Mouse (Mus musculus) bone marrow, adult 2 months (tissue): ENCODE results near the gene Coq6. TPM values are rescaled to one million over a fixed set of nuclear protein-coding genes. Genes with fewer than 3 reads are reported as not detected.
A peak's percentile ranks its signal among the peaks of the same experiment; 100 is the strongest.
"Not testable (repeated sequence)": the region's sequence is repeated elsewhere in the genome, so short reads cannot be mapped to it uniquely, and the experiment has no call there.

ENCODE experiments used
- H3K27ac ChIP-seq: fragments of 200-500 bp; 2 replicates; pipeline ENCODE4 v1.5.1; 2012; ENCODE audit warnings: low read depth, mild to moderate bottlenecking, control low read depth, inconsistent platforms, low read length; ENCODE audit not compliant: control insufficient read depth, poor library complexity, insufficient read depth
- H3K4me1 ChIP-seq: fragments of 200-500 bp; 2 replicates; pipeline ENCODE4 v1.6.1; 2011; ENCODE audit warnings: low read length; ENCODE audit not compliant: control insufficient read depth, insufficient read depth
- H3K4me3 ChIP-seq: fragments of 200-500 bp; replicated peaks from 2 replicates; pipeline ENCODE3; 2011; ENCODE audit warnings: mild to moderate bottlenecking, low read depth, low read length, control low read depth; ENCODE audit not compliant: control insufficient read depth
- CTCF ChIP-seq: fragments of 200-500 bp; IDR thresholded peaks from 2 replicates; pipeline ENCODE4 v1.5.1; 2011; ENCODE audit warnings: low read length, control low read depth; ENCODE audit not compliant: control insufficient read depth, insufficient read depth
- POLR2A ChIP-seq: fragments of 200-500 bp; IDR thresholded peaks from 2 replicates; pipeline ENCODE4 v1.6.1; 2011; ENCODE audit warnings: low read depth, mild to moderate bottlenecking, control low read depth, low read length, borderline replicate concordance; ENCODE audit not compliant: control insufficient read depth
- WGBS: fragments of 180-500 bp; shearing (Covaris S2); methylation state at CpG from one replicate; pipeline ENCODE4 v1.1.7; 2018; 5-methylcytosine and 5-hydroxymethylcytosine counted together
- polyA plus RNA-seq: library from polyadenylated mRNA; stranded (reverse); fragments of >200 nt; gene quantifications from 2 replicates; pipeline ENCODE4 v1.2.4, GENCODE M21; 2011; ENCODE audit warnings: low replicate concordance; ENCODE audit not compliant: missing spikeins, insufficient read depth, insufficient read length

The Coq6 gene
- 9.8 and 26.6 TPM in 2 replicates for polyA plus RNA-seq

DNA sequence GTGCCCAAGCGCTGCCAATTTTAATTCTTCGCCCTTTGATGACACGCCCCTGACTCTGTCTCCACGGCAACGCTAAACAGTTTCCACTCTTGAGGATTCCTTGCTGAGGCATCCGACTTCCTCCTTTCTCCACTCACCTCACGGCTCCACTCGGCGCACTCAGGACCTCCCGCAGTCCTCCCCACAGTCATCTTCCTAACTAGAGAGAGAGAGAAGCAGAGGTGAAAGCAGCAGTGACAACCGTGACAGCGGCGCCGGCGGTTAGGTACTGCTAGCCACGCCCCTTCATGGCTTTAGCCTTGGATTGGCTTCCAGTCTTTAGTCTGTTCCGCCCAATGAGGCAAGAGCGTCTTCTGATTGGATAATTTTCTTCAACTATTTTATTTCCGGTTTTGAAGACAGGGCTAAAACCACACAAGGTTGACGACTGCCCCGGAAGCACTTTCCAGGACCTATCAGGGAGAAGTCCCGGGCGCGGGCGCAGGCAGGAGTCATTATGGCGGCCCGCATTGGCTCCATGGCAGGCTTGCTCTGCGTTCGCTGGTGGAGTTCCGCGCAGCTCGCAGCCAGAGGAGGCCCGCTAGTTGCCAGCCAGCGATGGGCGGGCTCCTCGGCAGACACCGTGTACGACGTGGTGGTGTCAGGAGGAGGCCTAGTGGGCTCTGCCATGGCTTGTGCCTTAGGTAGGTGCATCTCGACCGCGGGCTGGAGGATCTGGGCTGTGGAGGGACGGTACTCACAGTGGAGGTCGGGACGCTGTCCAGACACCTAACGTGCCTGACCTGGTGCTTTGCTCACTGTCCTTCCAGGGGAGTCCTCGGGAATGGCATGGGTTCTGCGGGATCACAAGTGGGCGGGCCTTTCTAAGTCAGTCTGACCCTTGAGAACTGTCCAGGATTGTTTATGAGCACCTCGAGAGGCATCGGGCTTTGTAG is at the start of gene Coq6, which contains the start of gene Fam161b:
TSS of gene Coq6 (plus strand) at position 103 of the 935 bp plus-strand sequence.
TSS of gene Fam161b (minus strand) at position 279 of the 935 bp plus-strand sequence.
- WGBS: under 1% methylated on average over 51 of the region's 51 CpGs
- no peaks in the 10 kb centered on the region; the same call in 1 of the 2 replicates for H3K4me1 ChIP-seq
- TF ChIP-seq CTCF (no peak), POLR2A (no peak; the same call in 1 of the 2 replicates)
- H3K4me3 ChIP-seq: peak within 1 kb of the TSS; percentile 93
- H3K27ac ChIP-seq: peak within 1 kb of the TSS; percentile 50

DNA sequence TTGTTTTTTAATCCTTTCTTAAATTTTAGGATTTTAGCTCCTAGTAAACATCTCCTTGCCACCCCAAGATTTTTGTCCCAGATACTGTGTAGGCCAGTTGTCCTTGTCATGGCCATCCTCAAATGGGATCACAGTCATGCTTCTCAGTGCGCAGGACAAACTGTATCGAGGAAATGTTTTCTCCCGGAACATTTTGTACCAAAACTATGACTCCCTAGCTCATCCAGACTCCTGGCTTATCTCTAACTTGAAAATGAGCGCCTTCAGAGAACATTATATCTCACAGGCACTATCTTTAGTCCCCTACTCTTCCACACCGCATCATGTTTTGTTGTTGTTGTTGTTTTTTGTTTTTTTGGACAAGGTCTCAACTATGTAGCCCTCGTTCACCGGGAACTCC is 45.5 kb upstream of the Coq6 start:
- H3K4me1 ChIP-seq: no peaks in the 10 kb centered on the region; the same call in 1 of the 2 replicates
- 47% methylated on average over 7 of the region's 7 CpGs for WGBS
- TF ChIP-seq CTCF: no peak
- no peak for TF ChIP-seq POLR2A
- peak overlapping the region; percentile 98 for H3K4me3 ChIP-seq
- no peak overlapping the region for H3K27ac ChIP-seq

- Histone ChIP-seq H3K4me1 (no peaks in the 10 kb centered on the region; the same call in 1 of the 2 replicates), H3K4me3 (peak within 1 kb of the TSS; percentile 98), H3K27ac (peak within 1 kb of the TSS; percentile 82)
- no peak for TF ChIP-seq CTCF
- TF ChIP-seq POLR2A: peak; percentile 73
- WGBS: under 1% methylated on average over 77 of the region's 77 CpGs
These were observed 44.5 kb upstream of the Coq6 start, which contains the start of gene Zfp410 for GRCm38 (mm10) chr12:84316721-84317621. Zfp410 (plus strand) TSS chr12:84316852.

DNA sequence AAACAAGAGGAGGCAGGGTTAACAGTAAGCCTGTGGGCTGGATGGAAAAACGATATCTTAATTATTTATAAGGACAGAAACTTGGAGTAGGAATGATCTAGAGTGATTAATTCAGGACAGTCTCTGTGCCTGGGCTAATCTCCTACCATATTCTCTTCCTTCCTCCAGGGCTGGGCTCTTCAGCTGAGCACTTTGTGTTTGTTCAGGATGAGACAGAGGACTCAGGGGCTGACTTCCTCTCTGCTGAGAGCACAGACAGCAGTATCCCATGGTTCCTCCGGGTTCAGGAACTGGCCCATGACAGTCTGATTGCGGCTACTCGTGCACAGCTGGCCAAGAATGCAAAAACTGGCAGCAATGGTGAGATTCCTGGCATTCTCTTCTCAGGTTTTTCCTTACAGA is 34.3 kb upstream of the Coq6 start:
- Histone ChIP-seq H3K27ac (no peak overlapping the region), H3K4me3 (no peak overlapping the region), H3K4me1 (no peaks in the 10 kb centered on the region)
- 83% methylated on average over 4 of the region's 4 CpGs for WGBS
- TF ChIP-seq CTCF (no peak), POLR2A (no peak)

- H3K27ac ChIP-seq: peak overlapping the region; percentile 44; the same call in 1 of the 2 replicates
- H3K4me1 ChIP-seq: peaks cover 4% of the 10 kb centered on the region
- TF ChIP-seq POLR2A (no peak), CTCF (no peak)
- 20% methylated on average over 11 of the region's 11 CpGs for WGBS
- H3K4me3 ChIP-seq: no peak overlapping the region
These were observed 24.4 kb upstream of the Coq6 start for GRCm38 (mm10) chr12:84336963-84337625.

GRCm38 (mm10) chr12:84347192-84347591 is 14.3 kb upstream of the Coq6 start:
- TF ChIP-seq CTCF (peak; percentile 71), POLR2A (no peak)
- Histone ChIP-seq H3K4me3 (no peak overlapping the region), H3K27ac (no peak overlapping the region), H3K4me1 (no peaks in the 10 kb centered on the region)
- 61% methylated on average over 2 of the region's 2 CpGs for WGBS

- H3K27ac ChIP-seq, H3K4me1 ChIP-seq: not testable (repeated sequence)
These were observed 2.8 kb upstream of the Coq6 start for GRCm38 (mm10) chr12:84358699-84359098.

More at GRCm38 (mm10) chr12:84358699-84359098, 2.8 kb upstream of the Coq6 start:
- WGBS: 67% methylated on average over 2 of the region's 2 CpGs
- not testable (repeated sequence) for H3K4me3 ChIP-seq
